Mouse (Mus musculus): ENCODE results near the gene Slc39a1. TPM values are rescaled to one million over a fixed set of nuclear protein-coding genes. Genes with fewer than 3 reads are reported as not detected.

The Slc39a1 gene
- polyA plus RNA-seq, 1 experiment from 2014 or later: 79.0 TPM

- Histone ChIP-seq H3K4me3 (peak overlapping the region; percentile 97; the same call in 1 of the 2 replicates), H3K27ac (replicated peaks) (no peak overlapping the region), H3K4me1 (peaks cover 19% of the 10 kb centered on the region), H3K9ac (peak overlapping the region; percentile 97; the same call in 1 of the 2 replicates), H3K4me2 (peak overlapping the region; percentile 89), H3K36me3 (peaks cover 53% of the 10 kb centered on the region), H3K9me3 (no peaks in the 10 kb centered on the region), H3K27me3 (replicated peaks) (no peaks in the 10 kb centered on the region)
- no peak for ATAC-seq (ENCODE audit: extremely low read depth, insufficient number of reproducible peaks, low FRiP score, low TSS enrichment)
- 87% methylated on average over 14 of the region's 14 CpGs for WGBS
These were observed 7.9 kb downstream of the Slc39a1 start for GRCm38 (mm10) chr3:90255784-90256353.

- H3K9me3 ChIP-seq: no peaks in the 10 kb centered on the region
These were observed 9.0 kb downstream of the Slc39a1 start for GRCm38 (mm10) chr3:90256731-90257530.

GRCm38 (mm10) chr3:90258521-90258920, 10.5 kb downstream of the Slc39a1 start:
- Histone ChIP-seq H3K9ac (no peak overlapping the region), H3K27me3 (replicated peaks) (no peaks in the 10 kb centered on the region), H3K27ac (replicated peaks) (no peak overlapping the region), H3K4me1 (peaks cover 16% of the 10 kb centered on the region), H3K9me3 (no peaks in the 10 kb centered on the region), H3K4me2 (no peak overlapping the region), H3K36me3 (peaks cover 69% of the 10 kb centered on the region), H3K4me3 (no peak overlapping the region)
- WGBS: 86% methylated on average over 4 of the region's 4 CpGs
- ATAC-seq (ENCODE audit: extremely low read depth, insufficient number of reproducible peaks, low FRiP score, low TSS enrichment): no peak

More at GRCm38 (mm10) chr3:90256731-90257530, 9.0 kb downstream of the Slc39a1 start:
- no peak overlapping the region for H3K27ac ChIP-seq (replicated peaks)
- H3K4me1 ChIP-seq: peaks cover 16% of the 10 kb centered on the region
- H3K4me3 ChIP-seq: no peak overlapping the region
- H3K9ac ChIP-seq: no peak overlapping the region
- 85% methylated on average over 19 of the region's 19 CpGs for WGBS
- H3K36me3 ChIP-seq: peaks cover 53% of the 10 kb centered on the region
- ATAC-seq (ENCODE audit: extremely low read depth, insufficient number of reproducible peaks, low FRiP score, low TSS enrichment): no peak
- no peaks in the 10 kb centered on the region for H3K27me3 ChIP-seq (replicated peaks)
- H3K4me2 ChIP-seq: no peak overlapping the region

- no peak overlapping the region for H3K4me3 ChIP-seq
- WGBS: 83% methylated on average over 5 of the region's 5 CpGs
- no peaks in the 10 kb centered on the region for H3K9me3 ChIP-seq
- no peak for ATAC-seq (ENCODE audit: extremely low read depth, insufficient number of reproducible peaks, low FRiP score, low TSS enrichment)
- no peak overlapping the region for H3K4me2 ChIP-seq
- no peak overlapping the region for H3K9ac ChIP-seq
- H3K4me1 ChIP-seq: peaks cover 18% of the 10 kb centered on the region
- no peak overlapping the region for H3K27ac ChIP-seq (replicated peaks)
- H3K27me3 ChIP-seq (replicated peaks): no peaks in the 10 kb centered on the region
- peaks cover 64% of the 10 kb centered on the region for H3K36me3 ChIP-seq
These were observed 15.3 kb downstream of the Slc39a1 start for GRCm38 (mm10) chr3:90263121-90263771.

- peak overlapping the region; percentile 96 for H3K9ac ChIP-seq
- ATAC-seq (ENCODE audit: extremely low read depth, insufficient number of reproducible peaks, low FRiP score, low TSS enrichment): no peak; the same call in 1 of the 2 replicates
- no peaks in the 10 kb centered on the region for H3K27me3 ChIP-seq (replicated peaks)
- H3K27ac ChIP-seq (replicated peaks): peak overlapping the region; percentile 99
- no peaks in the 10 kb centered on the region for H3K9me3 ChIP-seq
- H3K4me3 ChIP-seq: peak overlapping the region; percentile 88
- WGBS: 35% methylated on average over 10 of the region's 10 CpGs
- H3K4me2 ChIP-seq: peak overlapping the region; percentile 92
- H3K36me3 ChIP-seq: peaks cover 62% of the 10 kb centered on the region
- peaks cover 18% of the 10 kb centered on the region for H3K4me1 ChIP-seq
These were observed 16.7 kb downstream of the Slc39a1 start for GRCm38 (mm10) chr3:90264687-90265033.

GRCm38 (mm10) chr3:90265034-90265931, 17.3 kb downstream of the Slc39a1 start, which contains the start of gene Dennd4b:
Dennd4b (plus strand) TSS chr3:90265185.
- H3K4me1 ChIP-seq: peaks cover 18% of the 10 kb centered on the region
- peaks cover 62% of the 10 kb centered on the region for H3K36me3 ChIP-seq
- H3K9ac ChIP-seq: peak within 1 kb of the TSS; percentile 96
- ATAC-seq (ENCODE audit: extremely low read depth, insufficient number of reproducible peaks, low FRiP score, low TSS enrichment): peak; percentile 81
- no peaks in the 10 kb centered on the region for H3K27me3 ChIP-seq (replicated peaks)
- H3K9me3 ChIP-seq: no peaks in the 10 kb centered on the region
- under 1% methylated on average over 66 of the region's 87 CpGs for WGBS
- peak within 1 kb of the TSS; percentile 92 for H3K4me2 ChIP-seq
- H3K27ac ChIP-seq (replicated peaks): peak within 1 kb of the TSS; percentile 99
- H3K4me3 ChIP-seq: peak within 1 kb of the TSS; percentile 88

GRCm38 (mm10) chr3:90265932-90266741, 18.2 kb downstream of the Slc39a1 start:
- Histone ChIP-seq H3K9me3 (no peaks in the 10 kb centered on the region), H3K27ac (replicated peaks) (peak overlapping the region; percentile 99), H3K9ac (peak overlapping the region; percentile 96), H3K36me3 (peaks cover 62% of the 10 kb centered on the region), H3K27me3 (replicated peaks) (no peaks in the 10 kb centered on the region), H3K4me2 (peak overlapping the region; percentile 92), H3K4me1 (peaks cover 18% of the 10 kb centered on the region), H3K4me3 (peak overlapping the region; percentile 88)
- ATAC-seq (ENCODE audit: extremely low read depth, insufficient number of reproducible peaks, low FRiP score, low TSS enrichment): peak; percentile 7; the same call in 1 of the 2 replicates
- 14% methylated on average over 16 of the region's 16 CpGs for WGBS

GRCm38 (mm10) chr3:90266901-90267775, 19.2 kb downstream of the Slc39a1 start:
- Histone ChIP-seq H3K27me3 (replicated peaks) (no peaks in the 10 kb centered on the region), H3K4me2 (peak overlapping the region; percentile 92), H3K9me3 (no peaks in the 10 kb centered on the region), H3K4me3 (peak overlapping the region; percentile 88), H3K9ac (no peak overlapping the region), H3K27ac (replicated peaks) (peak overlapping the region; percentile 99), H3K4me1 (peaks cover 18% of the 10 kb centered on the region), H3K36me3 (peaks cover 62% of the 10 kb centered on the region)
- ATAC-seq (ENCODE audit: extremely low read depth, insufficient number of reproducible peaks, low FRiP score, low TSS enrichment): no peak
- 89% methylated on average over 20 of the region's 20 CpGs for WGBS

GRCm38 (mm10) chr3:90268190-90268589, 20.2 kb downstream of the Slc39a1 start:
- H3K27ac ChIP-seq (replicated peaks): no peak overlapping the region
- no peaks in the 10 kb centered on the region for H3K9me3 ChIP-seq
- WGBS: 91% methylated on average over 11 of the region's 11 CpGs
- no peak overlapping the region for H3K9ac ChIP-seq
- H3K27me3 ChIP-seq (replicated peaks): no peaks in the 10 kb centered on the region
- H3K4me1 ChIP-seq: peaks cover 18% of the 10 kb centered on the region
- no peak for ATAC-seq (ENCODE audit: extremely low read depth, insufficient number of reproducible peaks, low FRiP score, low TSS enrichment)
- no peak overlapping the region for H3K4me3 ChIP-seq
- H3K36me3 ChIP-seq: peaks cover 62% of the 10 kb centered on the region
- no peak overlapping the region for H3K4me2 ChIP-seq
